Mouse (Mus musculus): ENCODE data around the gene Cxcr5. TPM values are rescaled to one million over a fixed set of nuclear protein-coding genes. Genes with fewer than 3 reads are reported as not detected.

Cxcr5 gene
- 93.5 TPM for polyA plus RNA-seq (2017; shearing (Covaris generic))

DNA sequence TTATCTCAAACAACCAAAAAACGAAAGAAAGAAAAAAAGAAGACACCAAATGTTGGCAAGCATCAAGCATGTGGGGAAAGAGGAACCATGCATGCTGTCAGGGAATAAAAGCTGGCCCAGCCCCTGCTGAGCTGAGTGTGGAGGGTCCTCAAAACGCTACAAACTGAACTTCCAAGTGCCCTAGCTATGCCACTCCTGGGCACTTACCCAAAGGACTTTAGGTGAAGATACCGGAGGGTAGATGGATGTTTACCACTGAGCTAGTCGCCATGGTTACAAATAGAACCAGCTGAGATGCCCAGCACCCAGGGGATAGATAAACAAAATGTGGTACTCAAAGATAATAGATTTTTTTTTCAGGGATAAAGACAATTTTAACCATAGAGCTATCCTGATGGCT, at the start of gene Cxcr5:
Gene Cxcr5, minus strand, starts transcription at position 281 of the 400 bp plus-strand sequence.

DNA sequence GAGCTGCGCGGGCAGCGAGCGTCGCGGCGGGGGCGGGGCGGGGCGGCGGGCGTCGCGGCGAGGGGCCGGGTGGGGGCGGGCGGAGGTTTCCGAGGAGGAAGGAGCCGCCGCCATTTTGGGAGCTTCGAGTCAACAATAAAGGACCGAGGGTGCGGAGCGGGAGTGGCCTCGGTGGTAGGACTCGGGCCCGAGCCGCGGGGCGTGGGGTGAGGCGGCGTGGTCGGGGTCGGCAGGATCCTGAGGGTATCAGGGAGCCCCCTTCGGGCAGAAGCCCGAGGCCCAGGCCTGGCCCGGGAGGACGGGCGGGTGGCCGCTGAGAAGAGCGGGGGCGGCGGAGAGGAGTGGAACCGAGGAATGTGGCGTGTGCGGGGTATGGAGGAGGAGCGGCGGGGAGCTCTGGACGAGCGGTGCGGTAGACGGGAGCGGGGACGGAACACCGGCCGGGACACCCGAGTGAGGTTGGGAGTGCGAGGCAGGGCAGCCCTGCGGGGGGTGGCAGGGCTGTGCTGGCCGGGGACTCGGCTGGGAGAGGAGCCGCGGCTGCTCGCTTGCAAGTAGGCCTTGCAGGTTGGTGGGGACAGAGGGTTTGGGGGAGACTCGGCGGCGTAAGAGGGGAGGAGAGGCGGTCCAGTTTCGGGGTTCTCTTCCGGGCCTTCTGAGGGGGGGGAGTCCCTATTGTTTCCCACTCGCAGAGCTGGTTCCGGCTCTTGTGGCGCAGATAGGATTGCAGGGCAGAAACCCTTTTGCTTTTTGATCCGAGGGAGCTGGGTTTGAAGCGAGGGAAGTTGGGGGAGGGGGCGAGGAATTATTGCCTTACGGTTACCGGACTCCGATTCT, 43.3 kb upstream of the Cxcr5 start, which contains the start of gene Ddx6:
Gene Ddx6, plus strand, starts transcription at position 114 of the 837 bp plus-strand sequence.

GRCm38 (mm10) chr9:44482552-44482951, 79.1 kb downstream of the Cxcr5 start, which contains the start of gene Bcl9l:
Gene Bcl9l, plus strand, starts transcription at chr9:44482825.

Other genes starting within 250 kb of the Cxcr5 start
- 5.9 TPM for gene C2cd2l, start 241.6 kb downstream of the Cxcr5 start, polyA plus RNA-seq (2017; shearing (Covaris generic))
- 26.7 TPM for gene Dpagt1, start 235.9 kb downstream of the Cxcr5 start, polyA plus RNA-seq (2017; shearing (Covaris generic))
- gene H2afx, start 227.2 kb downstream of the Cxcr5 start, polyA plus RNA-seq (2017; shearing (Covaris generic)), result 13.2 TPM
- 24.1 TPM for gene Hmbs, start 217.6 kb downstream of the Cxcr5 start, polyA plus RNA-seq (2017; shearing (Covaris generic))
- gene Vps11, start 200.2 kb downstream of the Cxcr5 start, polyA plus RNA-seq (2017; shearing (Covaris generic)), result 82.6 TPM
- gene Hyou1, start 182.4 kb downstream of the Cxcr5 start, polyA plus RNA-seq (2017; shearing (Covaris generic)), result 26.6 TPM
- 29.0 TPM for gene Slc37a4, start 165.0 kb downstream of the Cxcr5 start, polyA plus RNA-seq (2017; shearing (Covaris generic))
- 2,154 TPM for gene Rps25, start 154.7 kb downstream of the Cxcr5 start, polyA plus RNA-seq (2017; shearing (Covaris generic))
- gene Trappc4, start 154.3 kb downstream of the Cxcr5 start, polyA plus RNA-seq (2017; shearing (Covaris generic)), result 157 TPM
- 65.9 TPM for gene Ccdc84, start 143.3 kb downstream of the Cxcr5 start, polyA plus RNA-seq (2017; shearing (Covaris generic))
- gene Foxr1, start 120.7 kb downstream of the Cxcr5 start, polyA plus RNA-seq (2017; shearing (Covaris generic)), result 0.14 TPM
- not detected for gene Upk2, start 106.9 kb downstream of the Cxcr5 start, polyA plus RNA-seq (2017; shearing (Covaris generic))
- 8.3 TPM for gene Bcl9l, start 79.1 kb downstream of the Cxcr5 start, polyA plus RNA-seq (2017; shearing (Covaris generic))
- 51.6 TPM for gene Ddx6, start 43.0 kb upstream of the Cxcr5 start, polyA plus RNA-seq (2017; shearing (Covaris generic))
- not detected for gene Treh, start 111.4 kb upstream of the Cxcr5 start, polyA plus RNA-seq (2017; shearing (Covaris generic))
- 0.89 TPM for gene Phldb1, start 173.3 kb upstream of the Cxcr5 start, polyA plus RNA-seq (2017; shearing (Covaris generic))
- gene Arcn1, start 206.0 kb upstream of the Cxcr5 start, polyA plus RNA-seq (2017; shearing (Covaris generic)), result 90.7 TPM
- 47.3 TPM for gene Ift46, start 206.0 kb upstream of the Cxcr5 start, polyA plus RNA-seq (2017; shearing (Covaris generic))
- gene Tmem25, start 237.4 kb upstream of the Cxcr5 start, polyA plus RNA-seq (2017; shearing (Covaris generic)), result 0.48 TPM
- not detected for gene Ttc36, start 241.2 kb upstream of the Cxcr5 start, polyA plus RNA-seq (2017; shearing (Covaris generic))

All from CD4-positive, CD25-positive, alpha-beta regulatory T cell, adult 9 weeks (primary cell).